ENCODE assay signal across 9 mouse cellular contexts in the genomic region with DNA sequence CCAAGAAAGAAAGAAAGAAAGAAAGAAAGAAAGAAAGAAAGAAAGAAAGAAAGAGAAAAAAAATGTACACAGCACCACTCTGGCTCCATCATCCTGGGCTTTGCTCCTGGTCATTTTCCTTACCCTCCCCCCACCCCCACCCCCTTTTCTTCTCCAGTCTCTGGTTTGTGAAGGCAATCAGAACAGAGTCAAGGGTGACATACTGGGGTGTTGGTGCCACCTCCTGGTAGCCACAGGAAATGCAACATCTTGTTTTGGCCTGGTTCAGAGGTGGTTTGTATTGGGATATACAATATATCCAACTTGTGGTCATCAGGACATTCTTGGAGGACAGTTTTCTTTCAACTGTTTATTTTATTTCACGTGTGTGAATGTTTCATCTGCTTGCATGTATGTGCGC. TPM values are rescaled to one million over a fixed set of nuclear protein-coding genes. Genes with fewer than 3 reads are reported as not detected.
DNase-seq lines count a peak whose midpoint lies in the region; ATAC-seq and TF ChIP-seq lines count a peak whose summit lies in the region.
"Had no signal": no experiment of that assay in that cellular context is flagged by ENCODE, and none has a peak within 500 bp of the region (broad histone marks: within the 10 kb centered on the region; RNA-seq: fewer than 3 reads in every experiment).

No protein-coding gene starts in this region.

- peak; percentile 17; the same call in 1 of the 2 replicates for ATAC-seq in forebrain, embryonic 13.5 days
- peak; percentile 48 for ATAC-seq in inflammation-experienced regulatory T-cells, adult 6 months
- ATAC-seq in midbrain, embryonic 15.5 days (replicated peaks) = 0 out of 2 replicates have a peak, but pooled peaks have one; percentile 32

- no peak overlapping the region for H3K27ac ChIP-seq in testis, adult 2 months (ENCODE audit: control insufficient read depth, insufficient read depth, low read depth, low read length)
- H3K27ac ChIP-seq in forebrain, embryonic 13.5 days = no peak overlapping the region
- H3K27ac ChIP-seq in midbrain, embryonic 15.5 days = no peak overlapping the region

- 33% methylated on average over 2 of the region's 2 CpGs for WGBS in forebrain, embryonic 13.5 days
- 33% methylated on average over 2 of the region's 2 CpGs for WGBS in midbrain, embryonic 15.5 days

- no peaks in the 10 kb centered on the region for H3K27me3 ChIP-seq in testis, adult 2 months (ENCODE audit: control insufficient read depth, insufficient read depth, low read length)
- H3K27me3 ChIP-seq in forebrain, embryonic 13.5 days = no peaks in the 10 kb centered on the region
- H3K27me3 ChIP-seq in midbrain, embryonic 15.5 days (replicated peaks) = no peaks in the 10 kb centered on the region
- H3K27me3 ChIP-seq: embryonic facial prominence, embryonic 15.5 days had no signal

- H3K4me3 ChIP-seq in testis, adult 2 months (ENCODE audit: control insufficient read depth, low read depth, low read length) = no peak overlapping the region
- H3K4me3 ChIP-seq in forebrain, embryonic 13.5 days = no peak overlapping the region
- H3K4me3 ChIP-seq in midbrain, embryonic 15.5 days = no peak overlapping the region
- H3K4me3 ChIP-seq: embryonic facial prominence, embryonic 15.5 days had no signal

- H3K4me1 ChIP-seq in testis, adult 2 months (ENCODE audit: control insufficient read depth, insufficient read depth, low read length) = no peaks in the 10 kb centered on the region; the same call in 1 of the 2 replicates
- peaks cover 10% of the 10 kb centered on the region for H3K4me1 ChIP-seq in forebrain, embryonic 13.5 days
- H3K4me1 ChIP-seq in midbrain, embryonic 15.5 days = peaks cover 10% of the 10 kb centered on the region

- no peaks in the 10 kb centered on the region for H3K9me3 ChIP-seq in forebrain, embryonic 13.5 days (replicated peaks)
- H3K9me3 ChIP-seq in midbrain, embryonic 15.5 days = no peaks in the 10 kb centered on the region
- H3K9me3 ChIP-seq: embryonic facial prominence, embryonic 15.5 days had no signal

- TF ChIP-seq POLR2A in testis, adult 2 months (IDR thresholded peaks at IDR 0.05; ENCODE audit: control insufficient read depth, low read depth, low read length) = no peak

- no peak for DNase-seq in testis, postnatal 14 days (ENCODE audit: low spot score)
- DNase-seq in c-Kit-positive CD71-positive TER-119-negative erythroid progenitor cells, embryonic 14.5 days (ENCODE audit: low read depth) = peak; percentile 60
- peak; percentile 69 to 79 for DNase-seq in left cerebral cortex, postnatal 25 days (ENCODE audit: low spot score in 2 of 2)
- peak; percentile 46 to 49 for DNase-seq in spleen, postnatal 36 days (ENCODE audit: low spot score in 2 of 2)

- TF ChIP-seq CTCF in testis, adult 2 months (IDR thresholded peaks at IDR 0.05; ENCODE audit: control insufficient read depth, insufficient read depth, insufficient replicate concordance, low read depth, low read length) = peak; percentile 11; the same call in 1 of the 2 replicates

- no peak overlapping the region for H3K9ac ChIP-seq in forebrain, embryonic 13.5 days
- H3K9ac ChIP-seq in midbrain, embryonic 15.5 days = no peak overlapping the region
- H3K9ac ChIP-seq: embryonic facial prominence, embryonic 15.5 days had no signal

- no peak overlapping the region for H3K4me2 ChIP-seq in forebrain, embryonic 13.5 days
- no peak overlapping the region for H3K4me2 ChIP-seq in midbrain, embryonic 15.5 days
- H3K4me2 ChIP-seq: embryonic facial prominence, embryonic 15.5 days had no signal

- no peaks in the 10 kb centered on the region for H3K36me3 ChIP-seq in testis, adult 2 months (ENCODE audit: control insufficient read depth, insufficient read depth, low read length)
- H3K36me3 ChIP-seq in forebrain, embryonic 13.5 days (ENCODE audit: poor library complexity, severe bottlenecking) = no peaks in the 10 kb centered on the region
- no peaks in the 10 kb centered on the region for H3K36me3 ChIP-seq in midbrain, embryonic 15.5 days (replicated peaks)
- H3K36me3 ChIP-seq: embryonic facial prominence, embryonic 15.5 days had no signal

- intact Hi-C loops in left cerebral cortex, postnatal 25 days (cut with DNase I) = loop anchor here (1.0 to 5.0 kb wide), 4 partner anchors 41 to 462 kb away; a partner anchor contains a TSS

RNA-seq across cellular contexts. Expression of a gene that starts 26.1 kb away (rescaled TPM):
- 2.9 and 3.0 TPM in 2 replicates for polyA plus RNA-seq in testis, adult 2 months (2012; rRNA removed)
- polyA plus RNA-seq in forebrain, embryonic 13.5 days (2015; fragmentation: Nextera tagmentation; extraction: Ambion mirVana) = 0.25 and 0.48 TPM in 2 replicates
- polyA plus RNA-seq in inflammation-experienced regulatory T-cells, adult 6 months (2017; shearing (Covaris generic)) = not detected
- under 1 TPM; 0.21 to 0.27 TPM for total RNA-seq in left cerebral cortex, postnatal 25 days (2021)
- polyA plus RNA-seq in midbrain, embryonic 15.5 days (2015; fragmentation: Nextera tagmentation; extraction: Ambion mirVana) = 0.37 and 0.50 TPM in 2 replicates

RNA-seq across cellular contexts. Expression of a gene that starts 31.0 kb away (rescaled TPM):
- polyA plus RNA-seq in testis, adult 2 months (2012; rRNA removed) = 9.0 and 9.5 TPM in 2 replicates
- 70.7 and 77.2 TPM in 2 replicates for polyA plus RNA-seq in forebrain, embryonic 13.5 days (2015; fragmentation: Nextera tagmentation; extraction: Ambion mirVana)
- polyA plus RNA-seq in inflammation-experienced regulatory T-cells, adult 6 months (2017; shearing (Covaris generic)) = 10 to 100 TPM; 46.7 to 76.6 (median 60.1) TPM
- 100 to 1,000 TPM; 124 to 125 TPM for total RNA-seq in left cerebral cortex, postnatal 25 days (2021)
- polyA plus RNA-seq in midbrain, embryonic 15.5 days (2015; fragmentation: Nextera tagmentation; extraction: Ambion mirVana) = 59.1 and 64.3 TPM in 2 replicates

RNA-seq across cellular contexts. Expression of a gene that starts 45.2 kb away (rescaled TPM):
- not detected in 2 replicates for polyA plus RNA-seq in testis, adult 2 months (2012; rRNA removed)
- not detected in 2 replicates for polyA plus RNA-seq in forebrain, embryonic 13.5 days (2015; fragmentation: Nextera tagmentation; extraction: Ambion mirVana)
- not detected for polyA plus RNA-seq in inflammation-experienced regulatory T-cells, adult 6 months (2017; shearing (Covaris generic))
- not detected for total RNA-seq in left cerebral cortex, postnatal 25 days (2021)
- polyA plus RNA-seq in midbrain, embryonic 15.5 days (2015; fragmentation: Nextera tagmentation; extraction: Ambion mirVana) = not detected in 2 replicates
- polyA plus RNA-seq: embryonic facial prominence, embryonic 15.5 days had no signal
